Mouse (Mus musculus): ENCODE data around the gene Trak1.

Trak1 gene

GRCm38 (mm10) chr9:121371346-121371891 lies 74.1 kb downstream of the Trak1 start:
- peak; percentile 50 for DNase-seq (ENCODE audit: low read depth, low spot score)

- peak; percentile 20 for DNase-seq (ENCODE audit: low read depth, low spot score)
These were observed 74.8 kb downstream of the Trak1 start for GRCm38 (mm10) chr9:121371946-121372646.

- no peak for DNase-seq (ENCODE audit: low read depth, low spot score)
These were observed 75.8 kb downstream of the Trak1 start for GRCm38 (mm10) chr9:121373107-121373506.

GRCm38 (mm10) chr9:121373512-121373911 lies 76.2 kb downstream of the Trak1 start:
- DNase-seq (ENCODE audit: low read depth, low spot score), result no peak

- DNase-seq (ENCODE audit: low read depth, low spot score), result peak; percentile 68
These were observed 77.0 kb downstream of the Trak1 start for GRCm38 (mm10) chr9:121374076-121374863.

GRCm38 (mm10) chr9:121374864-121375255 lies 77.6 kb downstream of the Trak1 start:
- no peak for DNase-seq (ENCODE audit: low read depth, low spot score)

GRCm38 (mm10) chr9:121376094-121376493 lies 78.8 kb downstream of the Trak1 start:
- no peak for DNase-seq (ENCODE audit: low read depth, low spot score)

GRCm38 (mm10) chr9:121380310-121380920 lies 83.1 kb downstream of the Trak1 start:
- DNase-seq (ENCODE audit: low read depth, low spot score), result no peak

GRCm38 (mm10) chr9:121381678-121382297 lies 84.5 kb downstream of the Trak1 start:
- DNase-seq (ENCODE audit: low read depth, low spot score), result no peak

- no peak for DNase-seq (ENCODE audit: low read depth, low spot score)
These were observed 85.3 kb downstream of the Trak1 start for GRCm38 (mm10) chr9:121382568-121382967.

- no peak for DNase-seq (ENCODE audit: low read depth, low spot score)
These were observed 85.9 kb downstream of the Trak1 start for GRCm38 (mm10) chr9:121383180-121383586.

- no peak for DNase-seq (ENCODE audit: low read depth, low spot score)
These were observed 87.3 kb downstream of the Trak1 start for GRCm38 (mm10) chr9:121384620-121385019.

GRCm38 (mm10) chr9:121385091-121385748 lies 87.9 kb downstream of the Trak1 start:
- DNase-seq (ENCODE audit: low read depth, low spot score), result peak; percentile 49

- DNase-seq (ENCODE audit: low read depth, low spot score), result no peak
These were observed 88.5 kb downstream of the Trak1 start for GRCm38 (mm10) chr9:121385749-121386350.

- DNase-seq (ENCODE audit: low read depth, low spot score), result no peak
These were observed 90.4 kb downstream of the Trak1 start for GRCm38 (mm10) chr9:121387539-121388272.

GRCm38 (mm10) chr9:121388273-121388931 lies 91.1 kb downstream of the Trak1 start:
- no peak for DNase-seq (ENCODE audit: low read depth, low spot score)

- no peak for DNase-seq (ENCODE audit: low read depth, low spot score)
These were observed 92.0 kb downstream of the Trak1 start for GRCm38 (mm10) chr9:121389258-121389657.

- DNase-seq (ENCODE audit: low read depth, low spot score), result no peak
These were observed 94.6 kb downstream of the Trak1 start for GRCm38 (mm10) chr9:121391898-121392297.

GRCm38 (mm10) chr9:121392427-121392826 lies 95.1 kb downstream of the Trak1 start:
- peak; percentile 27 for DNase-seq (ENCODE audit: low read depth, low spot score)

GRCm38 (mm10) chr9:121393104-121393503 lies 95.8 kb downstream of the Trak1 start:
- DNase-seq (ENCODE audit: low read depth, low spot score), result no peak
